In genomic region chrX:74367512-74367911, GRCm38 (mm10) we compare ENCODE assay signal across 9 mouse cellular contexts. TPM values are rescaled to one million over a fixed set of nuclear protein-coding genes. Genes with fewer than 3 reads are reported as not detected.
DNase-seq lines count a peak whose midpoint lies in the region; ATAC-seq and TF ChIP-seq lines count a peak whose summit lies in the region.
"Had no signal": no experiment of that assay in that cellular context is flagged by ENCODE, and none has a peak within 500 bp of the region (broad histone marks: within the 10 kb centered on the region; RNA-seq: fewer than 3 reads in every experiment).

No protein-coding gene starts in this region.

- H3K4me3 ChIP-seq in kidney, postnatal 0 days (replicated peaks; ENCODE audit: low read depth, low read length), result peak overlapping the region; percentile 49
- H3K4me3 ChIP-seq in embryonic facial prominence, embryonic 11.5 days (ENCODE audit: low read depth, low read length), result peak overlapping the region; percentile 52
- H3K4me3 ChIP-seq in hindbrain, embryonic 15.5 days, result peak overlapping the region; percentile 56
- peak overlapping the region; percentile 57 for H3K4me3 ChIP-seq in midbrain, embryonic 15.5 days

- H3K9me3 ChIP-seq in kidney, postnatal 0 days (replicated peaks; ENCODE audit: low read length), result no peaks in the 10 kb centered on the region
- H3K9me3 ChIP-seq in embryonic facial prominence, embryonic 11.5 days (replicated peaks; ENCODE audit: control insufficient read depth, low read length), result no peaks in the 10 kb centered on the region
- H3K9me3 ChIP-seq in hindbrain, embryonic 15.5 days, result no peaks in the 10 kb centered on the region
- H3K9me3 ChIP-seq in midbrain, embryonic 15.5 days, result no peaks in the 10 kb centered on the region

- H3K36me3 ChIP-seq in kidney, postnatal 0 days (ENCODE audit: insufficient read depth, low read length), result no peaks in the 10 kb centered on the region
- H3K36me3 ChIP-seq in embryonic facial prominence, embryonic 11.5 days (replicated peaks; ENCODE audit: control insufficient read depth, insufficient read depth, low read depth, low read length), result no peaks in the 10 kb centered on the region
- 0 out of 2 replicates have a peak, but pooled peaks cover 2% of the 10 kb centered on the region for H3K36me3 ChIP-seq in hindbrain, embryonic 15.5 days
- H3K36me3 ChIP-seq in midbrain, embryonic 15.5 days (replicated peaks), result no peaks in the 10 kb centered on the region

- H3K4me2 ChIP-seq in kidney, postnatal 0 days (ENCODE audit: low read length), result peak overlapping the region; percentile 67
- H3K4me2 ChIP-seq in embryonic facial prominence, embryonic 11.5 days (ENCODE audit: low read depth, low read length), result peak overlapping the region; percentile 54
- H3K4me2 ChIP-seq in hindbrain, embryonic 15.5 days, result peak overlapping the region; percentile 63
- peak overlapping the region; percentile 65 for H3K4me2 ChIP-seq in midbrain, embryonic 15.5 days

- DNase-seq in kidney, postnatal 0 days (ENCODE audit: low spot score), result no peak
- DNase-seq in kidney, adult 9 months, result no peak
- DNase-seq in embryonic facial prominence, embryonic 11.5 days (ENCODE audit: low spot score), result no peak
- no peak for DNase-seq in right cerebral cortex, postnatal 36 days (ENCODE audit: low spot score in 2 of 2)
- no peak for DNase-seq in thymus, postnatal 25 days
- no peak for DNase-seq in right cerebral cortex, adult 2 months (ENCODE audit: low spot score in 2 of 2)
- DNase-seq: spleen, adult 18-20 months had no signal

- H3K27ac ChIP-seq in kidney, postnatal 0 days, result peak overlapping the region; percentile 71; the same call in 1 of the 2 replicates
- no peak overlapping the region for H3K27ac ChIP-seq in embryonic facial prominence, embryonic 11.5 days (replicated peaks; ENCODE audit: low read depth, low read length)
- H3K27ac ChIP-seq in hindbrain, embryonic 15.5 days (replicated peaks), result peak overlapping the region; percentile 86
- H3K27ac ChIP-seq in midbrain, embryonic 15.5 days, result no peak overlapping the region

- H3K4me1 ChIP-seq in kidney, postnatal 0 days (replicated peaks; ENCODE audit: insufficient read depth, low read length), result no peaks in the 10 kb centered on the region
- no peaks in the 10 kb centered on the region for H3K4me1 ChIP-seq in embryonic facial prominence, embryonic 11.5 days (ENCODE audit: control insufficient read depth, insufficient read depth, low read length)
- H3K4me1 ChIP-seq in hindbrain, embryonic 15.5 days (replicated peaks), result peaks cover 18% of the 10 kb centered on the region
- peaks cover 11% of the 10 kb centered on the region for H3K4me1 ChIP-seq in midbrain, embryonic 15.5 days

- no peaks in the 10 kb centered on the region for H3K27me3 ChIP-seq in kidney, postnatal 0 days (ENCODE audit: insufficient read depth, low read length)
- H3K27me3 ChIP-seq in embryonic facial prominence, embryonic 11.5 days (ENCODE audit: control insufficient read depth, insufficient read depth, low read length), result no peaks in the 10 kb centered on the region
- no peaks in the 10 kb centered on the region for H3K27me3 ChIP-seq in hindbrain, embryonic 15.5 days
- no peaks in the 10 kb centered on the region for H3K27me3 ChIP-seq in midbrain, embryonic 15.5 days (replicated peaks)

- WGBS in kidney, postnatal 0 days, result 68% methylated on average over 10 of the region's 10 CpGs
- 67% methylated on average over 10 of the region's 10 CpGs for WGBS in embryonic facial prominence, embryonic 11.5 days
- 65% methylated on average over 10 of the region's 10 CpGs for WGBS in hindbrain, embryonic 15.5 days
- 68% methylated on average over 10 of the region's 10 CpGs for WGBS in midbrain, embryonic 15.5 days

- TF ChIP-seq CTCF in kidney, postnatal 0 days (IDR thresholded peaks at IDR 0.05; ENCODE audit: low read depth), result no peak

- 0 out of 2 replicates have a peak overlapping the region, but pooled peaks have one; percentile 66 for H3K9ac ChIP-seq in kidney, postnatal 0 days (ENCODE audit: low read depth, low read length)
- peak overlapping the region; percentile 76 for H3K9ac ChIP-seq in embryonic facial prominence, embryonic 11.5 days (replicated peaks; ENCODE audit: low read length)
- peak overlapping the region; percentile 74 for H3K9ac ChIP-seq in hindbrain, embryonic 15.5 days
- peak overlapping the region; percentile 71 for H3K9ac ChIP-seq in midbrain, embryonic 15.5 days

- no peak for ATAC-seq in kidney, postnatal 0 days (replicated peaks; ENCODE audit: low FRiP score, low read depth)
- ATAC-seq in embryonic facial prominence, embryonic 11.5 days (replicated peaks; ENCODE audit: insufficient number of reproducible peaks, low FRiP score, low TSS enrichment, low read depth), result no peak
- ATAC-seq in hindbrain, embryonic 15.5 days (ENCODE audit: low FRiP score, low read depth), result no peak
- no peak for ATAC-seq in midbrain, embryonic 15.5 days (replicated peaks)

RNA-seq across cellular contexts. Expression of gene Ubl4a, which starts 5.5 kb away (rescaled TPM):
- polyA plus RNA-seq in kidney, postnatal 0 days (2015; fragmentation: Nextera tagmentation; extraction: Ambion mirVana), result 65.2 TPM in 2 replicates
- polyA plus RNA-seq in embryonic facial prominence, embryonic 11.5 days (2014; fragmentation: Nextera tagmentation; extraction: Ambion mirVana), result 63.2 and 65.7 TPM in 2 replicates
- 67.7 and 71.0 TPM in 2 replicates for polyA plus RNA-seq in hindbrain, embryonic 15.5 days (2015; fragmentation: Nextera tagmentation; extraction: Ambion mirVana)
- 67.1 and 71.1 TPM in 2 replicates for polyA plus RNA-seq in midbrain, embryonic 15.5 days (2015; fragmentation: Nextera tagmentation; extraction: Ambion mirVana)

RNA-seq across cellular contexts. Expression of gene Slc10a3, which starts 5.6 kb away (rescaled TPM):
- 23.4 and 24.1 TPM in 2 replicates for polyA plus RNA-seq in kidney, postnatal 0 days (2015; fragmentation: Nextera tagmentation; extraction: Ambion mirVana)
- 11.4 and 13.6 TPM in 2 replicates for polyA plus RNA-seq in embryonic facial prominence, embryonic 11.5 days (2014; fragmentation: Nextera tagmentation; extraction: Ambion mirVana)
- polyA plus RNA-seq in hindbrain, embryonic 15.5 days (2015; fragmentation: Nextera tagmentation; extraction: Ambion mirVana), result 7.7 and 8.4 TPM in 2 replicates
- 9.9 and 10.5 TPM in 2 replicates for polyA plus RNA-seq in midbrain, embryonic 15.5 days (2015; fragmentation: Nextera tagmentation; extraction: Ambion mirVana)

RNA-seq across cellular contexts. Expression of gene Lage3, which starts 14.1 kb away (rescaled TPM):
- polyA plus RNA-seq in kidney, postnatal 0 days (2015; fragmentation: Nextera tagmentation; extraction: Ambion mirVana), result 134 and 138 TPM in 2 replicates
- polyA plus RNA-seq in embryonic facial prominence, embryonic 11.5 days (2014; fragmentation: Nextera tagmentation; extraction: Ambion mirVana), result 128 and 130 TPM in 2 replicates
- 73.4 and 75.9 TPM in 2 replicates for polyA plus RNA-seq in hindbrain, embryonic 15.5 days (2015; fragmentation: Nextera tagmentation; extraction: Ambion mirVana)
- 59.8 and 62.3 TPM in 2 replicates for polyA plus RNA-seq in midbrain, embryonic 15.5 days (2015; fragmentation: Nextera tagmentation; extraction: Ambion mirVana)

RNA-seq across cellular contexts. Expression of gene Fam3a, which starts 25.6 kb away (rescaled TPM):
- polyA plus RNA-seq in kidney, postnatal 0 days (2015; fragmentation: Nextera tagmentation; extraction: Ambion mirVana), result 37.0 and 37.1 TPM in 2 replicates
- polyA plus RNA-seq in embryonic facial prominence, embryonic 11.5 days (2014; fragmentation: Nextera tagmentation; extraction: Ambion mirVana), result 26.7 and 27.6 TPM in 2 replicates
- 34.2 and 37.5 TPM in 2 replicates for polyA plus RNA-seq in hindbrain, embryonic 15.5 days (2015; fragmentation: Nextera tagmentation; extraction: Ambion mirVana)
- 36.2 and 38.3 TPM in 2 replicates for polyA plus RNA-seq in midbrain, embryonic 15.5 days (2015; fragmentation: Nextera tagmentation; extraction: Ambion mirVana)

RNA-seq across cellular contexts. Expression of gene Ikbkg, which starts 25.6 kb away (rescaled TPM):
- polyA plus RNA-seq in kidney, postnatal 0 days (2015; fragmentation: Nextera tagmentation; extraction: Ambion mirVana), result 17.1 and 18.1 TPM in 2 replicates
- polyA plus RNA-seq in embryonic facial prominence, embryonic 11.5 days (2014; fragmentation: Nextera tagmentation; extraction: Ambion mirVana), result 22.0 and 22.2 TPM in 2 replicates
- 15.7 and 16.7 TPM in 2 replicates for polyA plus RNA-seq in hindbrain, embryonic 15.5 days (2015; fragmentation: Nextera tagmentation; extraction: Ambion mirVana)
- 15.2 and 16.0 TPM in 2 replicates for polyA plus RNA-seq in midbrain, embryonic 15.5 days (2015; fragmentation: Nextera tagmentation; extraction: Ambion mirVana)

Comparison
In these comparisons a context has a peak if more than half of its experiments do, and no peak if none do; other contexts are left out.
1. H3K27ac ChIP-seq: peak in kidney, postnatal 0 days (single experiment) and hindbrain, embryonic 15.5 days (single experiment); none in embryonic facial prominence, embryonic 11.5 days (single experiment) and midbrain, embryonic 15.5 days (single experiment).
2. Peak in every context shown above with its lines, with median percentiles within 50 percentile points of each other: H3K4me2 ChIP-seq, H3K4me3 ChIP-seq and H3K9ac ChIP-seq.